Mouse (Mus musculus): ENCODE results near the gene Slc1a5. TPM values are rescaled to one million over a fixed set of nuclear protein-coding genes. Genes with fewer than 3 reads are reported as not detected.

Slc1a5 gene
- total RNA-seq, 1 experiment from 2014 or later, result 41.8 TPM

DNA sequence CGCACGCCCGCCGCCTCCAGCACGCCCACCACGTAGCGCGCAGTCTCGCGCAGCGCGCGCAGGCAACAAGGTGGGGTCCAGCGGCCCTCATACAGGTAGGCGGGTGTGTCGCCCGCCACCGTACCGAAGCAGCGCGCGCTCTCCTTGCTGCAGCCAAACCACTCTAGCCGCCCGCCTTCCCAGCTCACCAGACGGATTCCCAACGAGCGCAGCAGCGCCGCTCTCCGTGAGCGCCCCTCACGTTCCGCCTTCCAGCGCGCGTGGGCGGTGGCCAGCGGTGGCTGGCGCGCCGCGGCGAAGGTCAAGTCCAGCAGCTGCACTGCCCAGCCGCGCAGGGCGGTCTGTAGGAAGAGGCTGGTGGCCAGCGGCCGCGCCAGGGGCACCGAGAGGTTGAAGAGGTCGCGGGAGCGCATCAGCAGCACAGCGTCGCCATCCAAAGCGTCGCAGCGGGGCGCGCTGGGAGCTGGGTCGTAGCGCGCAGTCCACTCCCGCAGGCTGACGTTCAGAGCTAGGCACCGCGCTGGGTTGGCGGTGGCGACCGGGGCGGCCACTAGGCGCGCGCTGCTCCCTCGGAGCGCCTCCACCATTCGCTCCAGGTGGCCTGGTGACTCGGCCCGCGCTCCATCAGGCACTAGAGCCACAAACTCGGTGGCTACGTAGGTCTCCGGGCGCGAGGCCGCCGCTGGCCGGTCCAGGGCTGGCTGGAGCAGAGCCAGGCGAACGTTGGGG, 29.9 kb downstream of the Slc1a5 start:
- ATAC-seq (replicated peaks in 1 of 2; ENCODE audit: insufficient read depth in 1 of 2, low FRiP score in 2 of 2, low TSS enrichment in 1 of 2, low read depth in 1 of 2, poor library complexity in 2 of 2, severe bottlenecking in 2 of 2), result no peak

- ATAC-seq (replicated peaks in 1 of 2; ENCODE audit: insufficient read depth in 1 of 2, low FRiP score in 2 of 2, low TSS enrichment in 1 of 2, low read depth in 1 of 2, poor library complexity in 2 of 2, severe bottlenecking in 2 of 2), result no peak
Measured at GRCm38 (mm10) chr7:16811649-16812070, 30.5 kb downstream of the Slc1a5 start.

- ATAC-seq (replicated peaks in 1 of 2; ENCODE audit: insufficient read depth in 1 of 2, low FRiP score in 2 of 2, low TSS enrichment in 1 of 2, low read depth in 1 of 2, poor library complexity in 2 of 2, severe bottlenecking in 2 of 2), result no peak
Measured at GRCm38 (mm10) chr7:16812505-16812904, 31.4 kb downstream of the Slc1a5 start.

- no peak for ATAC-seq (replicated peaks in 1 of 2; ENCODE audit: insufficient read depth in 1 of 2, low FRiP score in 2 of 2, low TSS enrichment in 1 of 2, low read depth in 1 of 2, poor library complexity in 2 of 2, severe bottlenecking in 2 of 2)
Measured at GRCm38 (mm10) chr7:16815351-16815941, 34.3 kb downstream of the Slc1a5 start, which contains the start of gene Strn4. TSS of gene Strn4 (plus strand) at chr7:16815889.

DNA sequence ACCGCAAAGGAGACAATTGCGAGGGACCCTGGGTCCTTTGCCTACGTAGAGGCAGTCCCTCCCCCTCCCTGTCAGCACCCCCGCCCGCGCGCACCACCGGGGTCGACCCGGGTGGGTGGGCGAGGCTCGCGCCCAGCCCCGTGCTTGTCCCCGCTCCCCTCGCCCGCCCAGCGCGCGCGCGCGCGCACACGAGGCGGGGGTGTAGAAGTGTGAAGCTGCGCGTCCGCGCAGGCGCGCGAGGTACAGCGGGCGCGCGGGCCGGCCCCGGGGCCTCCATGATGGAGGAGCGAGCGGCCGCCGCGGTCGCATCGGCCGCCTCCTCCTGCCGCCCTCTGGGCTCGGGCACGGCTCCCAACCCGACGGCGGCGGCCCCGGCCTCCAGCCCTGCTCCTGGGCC, 34.9 kb downstream of the Slc1a5 start:
- ATAC-seq (replicated peaks in 1 of 2; ENCODE audit: insufficient read depth in 1 of 2, low FRiP score in 2 of 2, low TSS enrichment in 1 of 2, low read depth in 1 of 2, poor library complexity in 2 of 2, severe bottlenecking in 2 of 2), result 0 out of 4 replicates have a peak, but pooled peaks of 1 of the 2 experiments have one; percentile 12

DNA sequence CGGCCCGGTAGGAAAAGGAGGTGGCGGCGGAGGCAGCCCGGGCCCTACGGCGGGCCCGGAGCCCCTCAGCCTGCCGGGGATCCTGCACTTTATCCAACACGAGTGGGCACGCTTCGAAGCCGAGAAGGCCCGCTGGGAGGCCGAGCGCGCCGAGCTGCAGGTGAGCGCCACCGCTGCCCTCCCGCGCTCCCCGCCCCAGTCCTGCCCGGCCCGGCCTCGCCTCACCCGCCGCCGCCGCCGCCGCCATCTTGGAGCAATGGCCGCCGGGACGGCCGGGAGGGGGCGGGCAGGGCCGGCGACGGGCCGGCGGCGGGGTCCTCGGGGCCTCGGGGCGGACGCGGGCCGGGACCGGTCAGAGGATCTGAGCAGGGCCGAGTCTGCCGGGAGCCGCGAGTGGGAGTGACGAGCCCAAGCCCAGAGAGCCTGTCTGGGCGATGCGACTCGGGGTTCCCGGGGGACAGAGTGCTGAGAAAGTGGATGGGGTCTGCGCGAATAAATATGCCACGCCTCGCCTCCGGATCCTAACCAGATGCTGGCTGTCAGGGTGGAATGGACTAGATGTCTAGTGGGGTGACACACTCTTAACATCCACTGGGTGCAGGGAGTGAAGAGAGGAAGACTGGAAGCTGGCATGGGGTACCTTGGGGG, 35.5 kb downstream of the Slc1a5 start, which contains the start of gene Fkrp:
Gene Fkrp (minus strand): TSS at position 258 of the 648 bp plus-strand sequence.
- ATAC-seq (replicated peaks in 1 of 2; ENCODE audit: insufficient read depth in 1 of 2, low FRiP score in 2 of 2, low TSS enrichment in 1 of 2, low read depth in 1 of 2, poor library complexity in 2 of 2, severe bottlenecking in 2 of 2), result peak in 1 of 2 experiments; percentile 33; a peak in 1 of 4 replicates

DNA sequence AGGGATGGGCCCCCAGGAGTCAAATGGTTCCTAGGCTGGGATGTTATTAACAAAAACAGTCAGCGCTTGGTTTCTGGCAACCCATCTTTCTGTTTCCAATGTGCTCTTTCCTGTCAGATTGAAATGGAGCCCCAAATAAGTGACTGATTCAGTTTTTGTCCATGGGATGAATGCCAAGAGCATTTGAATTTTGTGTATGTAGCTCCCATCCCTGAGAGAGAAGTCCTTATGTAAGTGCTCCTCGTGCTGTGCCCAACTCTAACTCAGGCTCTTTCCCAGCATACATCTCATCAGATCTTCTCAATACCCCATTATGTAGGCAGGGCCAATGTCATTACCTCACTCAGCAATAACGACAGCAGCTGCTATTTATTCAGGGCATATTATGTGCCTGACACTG, 36.6 kb downstream of the Slc1a5 start:
- no peak for ATAC-seq (replicated peaks in 1 of 2; ENCODE audit: insufficient read depth in 1 of 2, low FRiP score in 2 of 2, low TSS enrichment in 1 of 2, low read depth in 1 of 2, poor library complexity in 2 of 2, severe bottlenecking in 2 of 2)

- no peak for ATAC-seq (replicated peaks in 1 of 2; ENCODE audit: insufficient read depth in 1 of 2, low FRiP score in 2 of 2, low TSS enrichment in 1 of 2, low read depth in 1 of 2, poor library complexity in 2 of 2, severe bottlenecking in 2 of 2)
Measured at GRCm38 (mm10) chr7:16819794-16820193, 38.7 kb downstream of the Slc1a5 start.

DNA sequence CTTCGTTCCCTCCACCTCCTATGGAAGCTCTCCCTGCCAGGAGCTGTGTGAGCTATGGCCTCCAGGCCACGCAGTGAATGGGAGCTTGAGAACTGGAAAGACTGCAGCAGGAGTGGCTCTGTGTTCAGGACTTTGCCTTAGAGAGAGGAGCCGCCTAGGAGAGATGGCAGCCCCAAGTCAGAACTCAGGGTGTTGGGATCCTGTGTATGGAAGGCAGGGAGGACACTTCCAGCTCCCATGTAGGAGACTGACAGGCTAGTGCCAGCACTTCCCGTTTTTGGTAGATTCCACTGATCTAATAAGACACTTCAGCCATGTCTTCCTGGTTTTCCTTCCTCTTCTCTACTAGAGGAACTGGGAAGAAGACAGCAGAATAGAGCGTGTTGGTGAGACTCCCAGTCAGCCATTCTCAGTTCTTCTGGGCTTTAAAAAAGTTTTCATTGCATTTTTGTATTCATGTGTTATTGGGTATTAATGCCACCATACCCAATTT, 39.2 kb downstream of the Slc1a5 start:
- 0 out of 4 replicates have a peak, but pooled peaks of 1 of the 2 experiments have one; percentile 14 for ATAC-seq (replicated peaks in 1 of 2; ENCODE audit: insufficient read depth in 1 of 2, low FRiP score in 2 of 2, low TSS enrichment in 1 of 2, low read depth in 1 of 2, poor library complexity in 2 of 2, severe bottlenecking in 2 of 2)

DNA sequence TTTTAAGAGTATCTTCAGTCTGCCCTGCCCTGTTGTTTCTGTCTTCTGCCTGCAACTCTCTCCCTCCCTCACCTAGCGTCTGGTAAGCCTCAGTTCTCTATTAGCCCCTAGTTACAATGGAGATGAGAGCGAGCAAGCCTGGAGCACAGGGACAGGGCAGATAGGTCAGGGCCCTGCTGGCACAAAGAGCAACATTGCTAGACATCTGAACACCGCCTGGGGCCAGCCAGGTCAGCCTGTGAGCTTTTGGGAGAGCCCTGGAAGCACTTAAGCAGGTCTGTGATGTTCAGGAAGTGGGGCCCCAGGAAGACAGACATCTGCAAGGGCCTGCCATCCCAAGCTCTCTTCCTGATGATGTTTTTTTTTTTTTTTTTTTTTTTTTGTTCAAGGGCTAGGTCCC, 40.0 kb downstream of the Slc1a5 start:
- ATAC-seq (replicated peaks in 1 of 2; ENCODE audit: insufficient read depth in 1 of 2, low FRiP score in 2 of 2, low TSS enrichment in 1 of 2, low read depth in 1 of 2, poor library complexity in 2 of 2, severe bottlenecking in 2 of 2), result no peak

DNA sequence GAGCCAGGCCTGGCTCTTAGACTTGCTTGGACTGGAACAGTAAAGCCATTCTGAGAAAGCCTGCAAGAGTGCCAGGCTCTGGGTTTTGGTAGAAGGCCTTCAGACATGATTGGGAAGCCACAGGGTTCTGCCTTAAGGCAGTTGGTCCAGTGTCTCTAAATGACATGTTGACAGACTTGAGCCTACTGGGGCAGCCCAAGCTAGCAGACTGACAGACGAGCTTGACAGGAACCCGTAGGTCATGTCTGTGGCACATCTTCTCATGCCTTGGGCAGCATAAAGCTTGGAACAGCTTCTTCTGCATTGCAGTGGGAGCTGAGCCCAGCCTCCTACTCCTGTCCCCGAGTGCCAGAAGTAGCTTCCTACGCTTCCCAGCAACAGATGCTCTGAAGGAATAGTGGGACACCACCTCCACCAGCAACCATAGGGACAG, 40.5 kb downstream of the Slc1a5 start:
- ATAC-seq (replicated peaks in 1 of 2; ENCODE audit: insufficient read depth in 1 of 2, low FRiP score in 2 of 2, low TSS enrichment in 1 of 2, low read depth in 1 of 2, poor library complexity in 2 of 2, severe bottlenecking in 2 of 2), result no peak

GRCm38 (mm10) chr7:16823734-16824133, 42.6 kb downstream of the Slc1a5 start:
- ATAC-seq (replicated peaks in 1 of 2; ENCODE audit: insufficient read depth in 1 of 2, low FRiP score in 2 of 2, low TSS enrichment in 1 of 2, low read depth in 1 of 2, poor library complexity in 2 of 2, severe bottlenecking in 2 of 2), result no peak

- ATAC-seq (replicated peaks in 1 of 2; ENCODE audit: insufficient read depth in 1 of 2, low FRiP score in 2 of 2, low TSS enrichment in 1 of 2, low read depth in 1 of 2, poor library complexity in 2 of 2, severe bottlenecking in 2 of 2), result peak; percentile 59 to 68
Measured at GRCm38 (mm10) chr7:16825785-16826184, 44.6 kb downstream of the Slc1a5 start.

GRCm38 (mm10) chr7:16826571-16826970, 45.4 kb downstream of the Slc1a5 start:
- no peak for ATAC-seq (replicated peaks in 1 of 2; ENCODE audit: insufficient read depth in 1 of 2, low FRiP score in 2 of 2, low TSS enrichment in 1 of 2, low read depth in 1 of 2, poor library complexity in 2 of 2, severe bottlenecking in 2 of 2)

- peak; percentile 74 to 86 for ATAC-seq (replicated peaks in 1 of 2; ENCODE audit: insufficient read depth in 1 of 2, low FRiP score in 2 of 2, low TSS enrichment in 1 of 2, low read depth in 1 of 2, poor library complexity in 2 of 2, severe bottlenecking in 2 of 2)
Measured at GRCm38 (mm10) chr7:16827274-16827673, 46.1 kb downstream of the Slc1a5 start.

DNA sequence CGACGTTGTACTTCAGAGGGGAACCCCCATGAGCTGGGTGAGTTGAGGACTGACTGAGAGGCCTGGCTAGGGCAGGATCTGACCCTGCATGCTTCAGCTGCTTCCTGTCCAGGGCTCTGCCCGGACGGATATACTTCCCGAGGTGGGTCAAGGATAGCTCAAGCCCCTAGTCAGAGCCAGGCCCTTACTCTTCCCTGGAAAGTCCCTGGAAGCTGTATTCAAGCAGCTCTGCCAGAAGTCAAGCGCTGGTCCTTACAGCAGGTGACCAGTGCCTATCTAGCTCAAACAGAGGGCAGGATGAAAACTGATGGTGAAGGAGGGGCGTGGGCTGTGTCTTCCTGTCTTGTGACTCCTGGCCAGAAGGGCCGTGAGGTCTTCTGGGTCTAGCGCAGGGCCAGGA, 49.3 kb downstream of the Slc1a5 start:
- ATAC-seq (replicated peaks in 1 of 2; ENCODE audit: insufficient read depth in 1 of 2, low FRiP score in 2 of 2, low TSS enrichment in 1 of 2, low read depth in 1 of 2, poor library complexity in 2 of 2, severe bottlenecking in 2 of 2), result no peak

GRCm38 (mm10) chr7:16837916-16838803, 57.0 kb downstream of the Slc1a5 start:
- 0 out of 4 replicates have a peak, but pooled peaks of 1 of the 2 experiments have one; percentile 12 for ATAC-seq (replicated peaks in 1 of 2; ENCODE audit: insufficient read depth in 1 of 2, low FRiP score in 2 of 2, low TSS enrichment in 1 of 2, low read depth in 1 of 2, poor library complexity in 2 of 2, severe bottlenecking in 2 of 2)
